Mouse (Mus musculus) kidney, postnatal 36 days (tissue): Measurements from ENCODE around the gene Olfr1043.
"Not testable (repeated sequence)": the region's sequence is repeated elsewhere in the genome, so short reads cannot be mapped to it uniquely, and the experiment has no call there.

Experiments
- DNase-seq, 2 experiments: peaks; one replicate each; pipeline ENCODE4 v3.0.0; 2021 to 2022; ENCODE audit warnings: mixed read lengths in 2 of 2

The Olfr1043 gene

GRCm38 (mm10) chr2:86167422-86167821 is at the start of gene Olfr1043:
Gene Olfr1043 (minus strand): TSS chr2:86167522.
- no peak for DNase-seq

GRCm38 (mm10) chr2:86202909-86203308 is 35.6 kb upstream of the Olfr1043 start, which contains the start of gene Olfr1045:
Gene Olfr1045 (minus strand): TSS chr2:86203009.
- DNase-seq: no peak

DNA sequence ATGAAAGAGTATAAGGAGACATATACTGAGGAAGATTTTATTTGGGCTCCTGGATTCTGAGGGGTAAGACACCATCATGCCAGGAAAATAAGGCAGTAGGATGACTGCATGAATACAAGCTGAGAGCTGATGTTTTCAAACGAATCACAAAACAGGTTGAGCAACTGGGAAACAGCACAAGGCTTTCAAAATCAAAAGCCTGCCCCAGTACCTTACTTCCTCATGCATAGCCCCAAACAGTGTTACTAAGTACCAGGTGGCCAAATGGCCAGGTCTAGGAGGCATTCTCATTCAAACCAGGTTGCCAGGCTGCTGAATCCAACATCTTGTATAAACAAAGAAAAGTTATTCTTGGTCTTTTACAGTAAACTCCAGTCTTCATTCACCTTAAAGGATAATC is 28.5 kb upstream of the Olfr1043 start:
- no peak for DNase-seq

GRCm38 (mm10) chr2:86185583-86185982 is 18.3 kb upstream of the Olfr1043 start, which contains the start of gene Olfr52:
Gene Olfr52 (minus strand): TSS chr2:86185683.
- no peak for DNase-seq

GRCm38 (mm10) chr2:86179950-86180349 is 12.6 kb upstream of the Olfr1043 start:
- DNase-seq: no peak

- no peak for DNase-seq
Measured at GRCm38 (mm10) chr2:86177720-86178119, 10.4 kb upstream of the Olfr1043 start, which contains the start of gene Olfr1044. Gene Olfr1044 (minus strand): TSS chr2:86177820.

GRCm38 (mm10) chr2:86175422-86175821 is 8.1 kb upstream of the Olfr1043 start:
- DNase-seq: not testable (repeated sequence)

- DNase-seq: no peak
Measured at GRCm38 (mm10) chr2:86161738-86162137, 5.6 kb downstream of the Olfr1043 start, which contains the start of gene Olfr1042. Gene Olfr1042 (minus strand): TSS chr2:86161838.

DNA sequence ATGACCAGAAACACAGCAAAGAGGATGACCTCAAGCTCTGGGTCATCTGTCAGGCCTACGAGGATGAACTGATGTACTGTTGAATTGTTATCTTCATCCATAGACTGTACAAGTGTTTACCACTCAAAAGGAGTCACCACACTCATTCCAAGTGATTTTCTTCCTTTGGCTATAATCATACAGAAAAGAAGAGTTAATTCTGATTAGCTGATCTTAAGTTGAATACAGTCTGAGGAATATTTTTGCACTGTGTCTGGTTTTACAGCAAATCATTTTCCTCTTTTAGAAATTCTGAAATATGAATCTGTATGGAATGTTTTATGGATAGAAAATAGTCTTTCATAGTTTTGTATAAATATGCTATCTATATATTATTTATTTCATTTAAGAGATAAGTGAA is 20.7 kb downstream of the Olfr1043 start, which contains the start of gene Olfr1040:
TSS of gene Olfr1040 (minus strand) at position 101 of the 400 bp plus-strand sequence.
- DNase-seq: no peak

GRCm38 (mm10) chr2:86135828-86136227 is 31.5 kb downstream of the Olfr1043 start, which contains the start of gene Olfr1039:
Gene Olfr1039 (minus strand): TSS chr2:86135928.
- no peak for DNase-seq
